Mouse (Mus musculus) intestine, embryonic 16.5 days (tissue): ENCODE data around the gene Fam71e2. TPM values are rescaled to one million over a fixed set of nuclear protein-coding genes. Genes with fewer than 3 reads are reported as not detected.

Experiments
- ATAC-seq: fragments of 200-750 bp; cut with Nextera tagmentation; 2 replicates; pipeline ENCODE4 v1.8.0; 2017; ENCODE audit warnings: moderate TSS enrichment, moderate library complexity
- H3K27ac ChIP-seq: fragments of 300-500 bp; sonication (generic); 2 replicates; pipeline ENCODE4 v1.5.1; 2014; ENCODE audit warnings: mild to moderate bottlenecking, low read length
- H3K27me3 ChIP-seq: fragments of 300-500 bp; sonication (generic); replicated peaks from 2 replicates; pipeline ENCODE4 v1.6.1; 2014; ENCODE audit warnings: low read length, control low read depth, mixed read lengths; ENCODE audit not compliant: control insufficient read depth, insufficient read depth
- H3K36me3 ChIP-seq: fragments of 300-500 bp; sonication (generic); 2 replicates; pipeline ENCODE4 v1.6.1; 2014; ENCODE audit warnings: low read length, control low read depth; ENCODE audit not compliant: control insufficient read depth, insufficient read depth
- H3K4me1 ChIP-seq: fragments of 300-500 bp; sonication (generic); 2 replicates; pipeline ENCODE4 v1.6.1; 2014; ENCODE audit warnings: low read length, control low read depth, mixed read lengths; ENCODE audit not compliant: control insufficient read depth, insufficient read depth
- H3K4me2 ChIP-seq: fragments of 300-500 bp; sonication (generic); 2 replicates; pipeline ENCODE4 v1.6.1; 2014; ENCODE audit warnings: low read depth, low read length, control low read depth
- H3K4me3 ChIP-seq: fragments of 300-500 bp; sonication (generic); 2 replicates; pipeline ENCODE4 v1.5.1; 2014; ENCODE audit warnings: mild to moderate bottlenecking, low read length
- H3K9ac ChIP-seq: fragments of 300-500 bp; sonication (generic); 2 replicates; pipeline ENCODE4 v1.6.1; 2014; ENCODE audit warnings: low read depth, low read length
- H3K9me3 ChIP-seq: fragments of 300-500 bp; sonication (generic); 2 replicates; pipeline ENCODE4 v1.6.1; 2016; ENCODE audit warnings: low read length, control low read depth; ENCODE audit not compliant: control insufficient read depth
- WGBS: fragments of 180-500 bp; shearing (Covaris S2); extraction: QIAGEN DNeasy Blood & Tissue Kit; methylation state at CpG from one replicate; pipeline ENCODE4 v1.1.7; 2014; 5-methylcytosine and 5-hydroxymethylcytosine counted together
- polyA plus RNA-seq: library from polyadenylated mRNA; unstranded; fragments of >200 nt; fragmentation: Nextera tagmentation; extraction: Ambion mirVana; gene quantifications from 2 replicates; pipeline ENCODE4 v1.2.1, GENCODE M21; 2015

Fam71e2 gene
- polyA plus RNA-seq, 1 experiment from 2014 or later, result not detected

GRCm38 (mm10) chr7:4723508-4723907, 47.6 kb downstream of the Fam71e2 start:
- 0 out of 2 replicates have a peak, but pooled peaks have one; percentile 31 for ATAC-seq
- Histone ChIP-seq H3K4me2 (peak overlapping the region; percentile 71), H3K36me3 (no peaks in the 10 kb centered on the region), H3K4me3 (peak overlapping the region; percentile 49), H3K9ac (peak overlapping the region; percentile 52), H3K27me3 (no peaks in the 10 kb centered on the region), H3K9me3 (no peaks in the 10 kb centered on the region), H3K4me1 (peaks cover 19% of the 10 kb centered on the region), H3K27ac (peak overlapping the region; percentile 87; the same call in 1 of the 2 replicates)
- WGBS, result 34% methylated on average over 12 of the region's 12 CpGs

GRCm38 (mm10) chr7:4719276-4719675, 51.8 kb downstream of the Fam71e2 start:
- Histone ChIP-seq H3K27me3 (no peaks in the 10 kb centered on the region), H3K9ac (no peak overlapping the region), H3K4me3 (no peak overlapping the region), H3K36me3 (no peaks in the 10 kb centered on the region), H3K9me3 (no peaks in the 10 kb centered on the region), H3K4me1 (peaks cover 12% of the 10 kb centered on the region), H3K4me2 (no peak overlapping the region), H3K27ac (0 out of 2 replicates have a peak overlapping the region, but pooled peaks have one; percentile 24)
- WGBS, result 74% methylated on average over 3 of the region's 3 CpGs
- ATAC-seq, result peak; percentile 54

- Histone ChIP-seq H3K4me2 (no peak overlapping the region), H3K9me3 (no peaks in the 10 kb centered on the region), H3K4me1 (0 out of 2 replicates have a peak, but pooled peaks cover 2% of the 10 kb centered on the region), H3K27ac (no peak overlapping the region), H3K4me3 (no peak overlapping the region), H3K27me3 (no peaks in the 10 kb centered on the region), H3K9ac (0 out of 2 replicates have a peak overlapping the region, but pooled peaks have one; percentile 14), H3K36me3 (no peaks in the 10 kb centered on the region)
- 74% methylated on average over 6 of the region's 6 CpGs for WGBS
- ATAC-seq, result no peak
Measured at GRCm38 (mm10) chr7:4716955-4717354, 54.1 kb downstream of the Fam71e2 start.

- ATAC-seq, result 0 out of 2 replicates have a peak, but pooled peaks have one; percentile 40
- no peaks in the 10 kb centered on the region for H3K9me3 ChIP-seq
- 81% methylated on average over 3 of the region's 3 CpGs for WGBS
- H3K4me3 ChIP-seq, result no peak overlapping the region
- H3K9ac ChIP-seq, result no peak overlapping the region
- no peak overlapping the region for H3K27ac ChIP-seq
- no peaks in the 10 kb centered on the region for H3K4me1 ChIP-seq
- no peaks in the 10 kb centered on the region for H3K27me3 ChIP-seq
- H3K36me3 ChIP-seq, result peaks cover 6% of the 10 kb centered on the region; the same call in 1 of the 2 replicates
- no peak overlapping the region for H3K4me2 ChIP-seq
Measured at GRCm38 (mm10) chr7:4712594-4712993, 58.5 kb downstream of the Fam71e2 start.

GRCm38 (mm10) chr7:4705098-4705497, 66.0 kb downstream of the Fam71e2 start:
- Histone ChIP-seq H3K4me2 (no peak overlapping the region), H3K36me3 (peaks cover 8% of the 10 kb centered on the region; the same call in 1 of the 2 replicates), H3K9me3 (no peaks in the 10 kb centered on the region), H3K27me3 (no peaks in the 10 kb centered on the region), H3K4me1 (no peaks in the 10 kb centered on the region), H3K4me3 (no peak overlapping the region), H3K9ac (no peak overlapping the region), H3K27ac (no peak overlapping the region)
- 0 out of 2 replicates have a peak, but pooled peaks have one; percentile 19 for ATAC-seq
- WGBS, result 49% methylated on average over 18 of the region's 18 CpGs

Other genes starting within 250 kb of the Fam71e2 start
- gene Tnni3, start 247.1 kb downstream of the Fam71e2 start, polyA plus RNA-seq, result 1.6 TPM in 2 replicates
- 1.1 and 1.3 TPM in 2 replicates for gene Dnaaf3, start 238.8 kb downstream of the Fam71e2 start, polyA plus RNA-seq
- gene Syt5, start 223.8 kb downstream of the Fam71e2 start, polyA plus RNA-seq, result 5.9 and 6.8 TPM in 2 replicates
- gene Ptprh, start 167.3 kb downstream of the Fam71e2 start, polyA plus RNA-seq, result 3.0 and 4.7 TPM in 2 replicates
- 16.3 and 23.2 TPM in 2 replicates for gene Tmem86b, start 139.9 kb downstream of the Fam71e2 start, polyA plus RNA-seq
- 2.6 and 2.9 TPM in 2 replicates for gene Ppp6r1, start 112.3 kb downstream of the Fam71e2 start, polyA plus RNA-seq
- gene Hspbp1, start 86.2 kb downstream of the Fam71e2 start, polyA plus RNA-seq, result 84.9 and 95.4 TPM in 2 replicates
- 0.86 and 1.4 TPM in 2 replicates for gene Brsk1, start 80.7 kb downstream of the Fam71e2 start, polyA plus RNA-seq
- gene Tmem150b, start 46.1 kb downstream of the Fam71e2 start, polyA plus RNA-seq, result 4.4 and 5.4 TPM in 2 replicates
- gene Kmt5c, start 31.2 kb downstream of the Fam71e2 start, polyA plus RNA-seq, result 66.7 and 76.0 TPM in 2 replicates
- 38.1 and 50.6 TPM in 2 replicates for gene Cox6b2, start 18.2 kb downstream of the Fam71e2 start, polyA plus RNA-seq
- 0.09 TPM in 1 of 2 replicates, not detected in the other for gene Il11, start 11.6 kb upstream of the Fam71e2 start, polyA plus RNA-seq
- 0.75 and 1.0 TPM in 2 replicates for gene Tmem190, start 11.6 kb upstream of the Fam71e2 start, polyA plus RNA-seq
- 32.8 and 35.9 TPM in 2 replicates for gene Tmem238, start 18.4 kb upstream of the Fam71e2 start, polyA plus RNA-seq
- gene Rpl28, start 21.6 kb upstream of the Fam71e2 start, polyA plus RNA-seq, result 320 and 345 TPM in 2 replicates
- 238 and 256 TPM in 2 replicates for gene Ube2s, start 41.3 kb upstream of the Fam71e2 start, polyA plus RNA-seq
- gene Shisa7, start 73.4 kb upstream of the Fam71e2 start, polyA plus RNA-seq, result 0.12 and 0.15 TPM in 2 replicates
- 17.8 and 22.9 TPM in 2 replicates for gene Isoc2b, start 99.0 kb upstream of the Fam71e2 start, polyA plus RNA-seq
- 1.4 TPM in 2 replicates for gene Isoc2a, start 105.9 kb upstream of the Fam71e2 start, polyA plus RNA-seq
- gene Gm36210, start 135.2 kb upstream of the Fam71e2 start, polyA plus RNA-seq, result not detected in 2 replicates
- 2.7 TPM in 2 replicates for gene Zfp628, start 143.9 kb upstream of the Fam71e2 start, polyA plus RNA-seq
- 3.1 and 3.6 TPM in 2 replicates for gene Nat14, start 150.7 kb upstream of the Fam71e2 start, polyA plus RNA-seq
- 3.6 and 3.7 TPM in 2 replicates for gene Ssc5d, start 154.5 kb upstream of the Fam71e2 start, polyA plus RNA-seq
- 0.56 and 0.58 TPM in 2 replicates for gene Sbk2, start 193.1 kb upstream of the Fam71e2 start, polyA plus RNA-seq
- gene Sbk3, start 199.9 kb upstream of the Fam71e2 start, polyA plus RNA-seq, result not detected in 2 replicates
- 20.3 and 21.7 TPM in 2 replicates for gene Zfp579, start 224.9 kb upstream of the Fam71e2 start, polyA plus RNA-seq
- 24.3 and 27.3 TPM in 2 replicates for gene Zfp524, start 243.1 kb upstream of the Fam71e2 start, polyA plus RNA-seq
- 25.4 and 27.1 TPM in 2 replicates for gene Fiz1, start 243.4 kb upstream of the Fam71e2 start, polyA plus RNA-seq
- gene Gm44973, start 244.2 kb upstream of the Fam71e2 start, polyA plus RNA-seq, result 3.6 and 4.7 TPM in 2 replicates
- 3.5 and 4.0 TPM in 2 replicates for gene Zfp865, start 249.1 kb upstream of the Fam71e2 start, polyA plus RNA-seq
- gene Ccdc106, start 249.3 kb upstream of the Fam71e2 start, polyA plus RNA-seq, result 10.1 and 13.7 TPM in 2 replicates